Mouse (Mus musculus): ENCODE measurements around the gene Zc3h12a. TPM values are rescaled to one million over a fixed set of nuclear protein-coding genes. Genes with fewer than 3 reads are reported as not detected.

Gene Zc3h12a
- polyA plus RNA-seq, 1 experiment = 27.6 TPM

GRCm38 (mm10) chr4:125172736-125173135 is 45.1 kb upstream of the Zc3h12a start:
- Histone ChIP-seq H3K36me3 (ENCODE audit: control insufficient read depth, insufficient read depth, low read length) (no peaks in the 10 kb centered on the region), H3K27me3 (ENCODE audit: control insufficient read depth, insufficient read depth, low read length) (no peaks in the 10 kb centered on the region), H3K4me1 (ENCODE audit: control insufficient read depth, insufficient read depth, insufficient read length) (no peaks in the 10 kb centered on the region), H3K4me3 (ENCODE audit: extremely low read depth, insufficient read depth, insufficient read length) (no peak overlapping the region), H3K27ac (ENCODE audit: insufficient read depth, low read length) (no peak overlapping the region)
- WGBS = 87% methylated on average over 13 of the region's 13 CpGs
- DNase-seq (ENCODE audit: low read depth in 1 of 2, low spot score in 2 of 2) = no peak
- no peak for TF ChIP-seq CTCF (IDR thresholded peaks at IDR 0.05; ENCODE audit: extremely low read depth, insufficient read depth, insufficient read length, insufficient replicate concordance)
- TF ChIP-seq POLR2A (IDR thresholded peaks at IDR 0.05; ENCODE audit: low read depth, low read length) = no peak

GRCm38 (mm10) chr4:125167723-125168122 is 40.1 kb upstream of the Zc3h12a start:
- TF ChIP-seq CTCF (IDR thresholded peaks at IDR 0.05; ENCODE audit: extremely low read depth, insufficient read depth, insufficient read length, insufficient replicate concordance) = no peak
- no peak for TF ChIP-seq POLR2A (IDR thresholded peaks at IDR 0.05; ENCODE audit: low read depth, low read length)
- Histone ChIP-seq H3K27ac (ENCODE audit: insufficient read depth, low read length) (no peak overlapping the region), H3K36me3 (ENCODE audit: control insufficient read depth, insufficient read depth, low read length) (no peaks in the 10 kb centered on the region), H3K4me1 (ENCODE audit: control insufficient read depth, insufficient read depth, insufficient read length) (no peaks in the 10 kb centered on the region), H3K4me3 (ENCODE audit: extremely low read depth, insufficient read depth, insufficient read length) (no peak overlapping the region), H3K27me3 (ENCODE audit: control insufficient read depth, insufficient read depth, low read length) (no peaks in the 10 kb centered on the region)
- 76% methylated on average over 1 of the region's 1 CpGs for WGBS
- DNase-seq (ENCODE audit: low read depth in 1 of 2, low spot score in 2 of 2) = no peak

GRCm38 (mm10) chr4:125164861-125165260 is 37.2 kb upstream of the Zc3h12a start:
- no peak overlapping the region for H3K4me3 ChIP-seq (ENCODE audit: extremely low read depth, insufficient read depth, insufficient read length)
- 91% methylated on average over 6 of the region's 6 CpGs for WGBS
- no peak overlapping the region for H3K27ac ChIP-seq (ENCODE audit: insufficient read depth, low read length)
- DNase-seq (ENCODE audit: low read depth in 1 of 2, low spot score in 2 of 2) = no peak
- H3K4me1 ChIP-seq (ENCODE audit: control insufficient read depth, insufficient read depth, insufficient read length) = no peaks in the 10 kb centered on the region; the same call in 1 of the 2 replicates
- TF ChIP-seq CTCF (IDR thresholded peaks at IDR 0.05; ENCODE audit: extremely low read depth, insufficient read depth, insufficient read length, insufficient replicate concordance) = no peak
- TF ChIP-seq POLR2A (IDR thresholded peaks at IDR 0.05; ENCODE audit: low read depth, low read length) = no peak
- no peaks in the 10 kb centered on the region for H3K27me3 ChIP-seq (ENCODE audit: control insufficient read depth, insufficient read depth, low read length)
- no peaks in the 10 kb centered on the region for H3K36me3 ChIP-seq (ENCODE audit: control insufficient read depth, insufficient read depth, low read length)

- no peaks in the 10 kb centered on the region for H3K27me3 ChIP-seq (ENCODE audit: control insufficient read depth, insufficient read depth, low read length)
Observed at GRCm38 (mm10) chr4:125162701-125163100, 35.1 kb upstream of the Zc3h12a start.

GRCm38 (mm10) chr4:125161392-125161791 is 33.8 kb upstream of the Zc3h12a start:
- H3K27me3 ChIP-seq (ENCODE audit: control insufficient read depth, insufficient read depth, low read length) = no peaks in the 10 kb centered on the region
- H3K36me3 ChIP-seq (ENCODE audit: control insufficient read depth, insufficient read depth, low read length) = no peaks in the 10 kb centered on the region
- DNase-seq (ENCODE audit: low read depth in 1 of 2, low spot score in 2 of 2) = no peak
- H3K4me1 ChIP-seq (ENCODE audit: control insufficient read depth, insufficient read depth, insufficient read length) = no peaks in the 10 kb centered on the region; the same call in 1 of the 2 replicates
- WGBS = 80% methylated on average over 8 of the region's 8 CpGs
- no peak overlapping the region for H3K27ac ChIP-seq (ENCODE audit: insufficient read depth, low read length)
- TF ChIP-seq CTCF (IDR thresholded peaks at IDR 0.05; ENCODE audit: extremely low read depth, insufficient read depth, insufficient read length, insufficient replicate concordance) (no peak), POLR2A (IDR thresholded peaks at IDR 0.05; ENCODE audit: low read depth, low read length) (no peak)
- H3K4me3 ChIP-seq (ENCODE audit: extremely low read depth, insufficient read depth, insufficient read length) = no peak overlapping the region

More at GRCm38 (mm10) chr4:125162701-125163100, 35.1 kb upstream of the Zc3h12a start:
- DNase-seq (ENCODE audit: low read depth in 1 of 2, low spot score in 2 of 2) = no peak
- TF ChIP-seq CTCF (IDR thresholded peaks at IDR 0.05; ENCODE audit: extremely low read depth, insufficient read depth, insufficient read length, insufficient replicate concordance) (no peak), POLR2A (IDR thresholded peaks at IDR 0.05; ENCODE audit: low read depth, low read length) (no peak)
- H3K27ac ChIP-seq (ENCODE audit: insufficient read depth, low read length) = no peak overlapping the region
- 81% methylated on average over 7 of the region's 7 CpGs for WGBS
- H3K4me3 ChIP-seq (ENCODE audit: extremely low read depth, insufficient read depth, insufficient read length) = no peak overlapping the region
- no peaks in the 10 kb centered on the region for H3K36me3 ChIP-seq (ENCODE audit: control insufficient read depth, insufficient read depth, low read length)
- no peaks in the 10 kb centered on the region; the same call in 1 of the 2 replicates for H3K4me1 ChIP-seq (ENCODE audit: control insufficient read depth, insufficient read depth, insufficient read length)

- H3K27ac ChIP-seq (ENCODE audit: insufficient read depth, low read length) = no peak overlapping the region
- no peaks in the 10 kb centered on the region for H3K36me3 ChIP-seq (ENCODE audit: control insufficient read depth, insufficient read depth, low read length)
- no peaks in the 10 kb centered on the region for H3K27me3 ChIP-seq (ENCODE audit: control insufficient read depth, insufficient read depth, low read length)
- no peak for TF ChIP-seq POLR2A (IDR thresholded peaks at IDR 0.05; ENCODE audit: low read depth, low read length)
- 73% methylated on average over 10 of the region's 10 CpGs for WGBS
- H3K4me1 ChIP-seq (ENCODE audit: control insufficient read depth, insufficient read depth, insufficient read length) = no peaks in the 10 kb centered on the region; the same call in 1 of the 2 replicates
- H3K4me3 ChIP-seq (ENCODE audit: extremely low read depth, insufficient read depth, insufficient read length) = no peak overlapping the region
- DNase-seq (ENCODE audit: low read depth in 1 of 2, low spot score in 2 of 2) = no peak
Observed at GRCm38 (mm10) chr4:125160951-125161331, 33.3 kb upstream of the Zc3h12a start.

GRCm38 (mm10) chr4:125160320-125160950 is 32.8 kb upstream of the Zc3h12a start:
- Histone ChIP-seq H3K27ac (ENCODE audit: insufficient read depth, low read length) (no peak overlapping the region), H3K4me3 (ENCODE audit: extremely low read depth, insufficient read depth, insufficient read length) (no peak overlapping the region), H3K27me3 (ENCODE audit: control insufficient read depth, insufficient read depth, low read length) (no peaks in the 10 kb centered on the region), H3K36me3 (ENCODE audit: control insufficient read depth, insufficient read depth, low read length) (no peaks in the 10 kb centered on the region), H3K4me1 (ENCODE audit: control insufficient read depth, insufficient read depth, insufficient read length) (no peaks in the 10 kb centered on the region; the same call in 1 of the 2 replicates)
- WGBS = 3% methylated on average over 19 of the region's 19 CpGs
- peak; percentile 35 to 85 for DNase-seq (ENCODE audit: low read depth in 1 of 2, low spot score in 2 of 2)
- TF ChIP-seq POLR2A (IDR thresholded peaks at IDR 0.05; ENCODE audit: low read depth, low read length) (no peak), CTCF (IDR thresholded peaks at IDR 0.05; ENCODE audit: extremely low read depth, insufficient read depth, insufficient read length, insufficient replicate concordance) (peak; percentile 96)

Data from spleen, adult 2 months (tissue).